Mouse (Mus musculus): ENCODE data around the gene Ctrl. TPM values are rescaled to one million over a fixed set of nuclear protein-coding genes. Genes with fewer than 3 reads are reported as not detected.

Ctrl gene
- polyA plus RNA-seq, 1 experiment from 2014 or later: 0.63 TPM

DNA sequence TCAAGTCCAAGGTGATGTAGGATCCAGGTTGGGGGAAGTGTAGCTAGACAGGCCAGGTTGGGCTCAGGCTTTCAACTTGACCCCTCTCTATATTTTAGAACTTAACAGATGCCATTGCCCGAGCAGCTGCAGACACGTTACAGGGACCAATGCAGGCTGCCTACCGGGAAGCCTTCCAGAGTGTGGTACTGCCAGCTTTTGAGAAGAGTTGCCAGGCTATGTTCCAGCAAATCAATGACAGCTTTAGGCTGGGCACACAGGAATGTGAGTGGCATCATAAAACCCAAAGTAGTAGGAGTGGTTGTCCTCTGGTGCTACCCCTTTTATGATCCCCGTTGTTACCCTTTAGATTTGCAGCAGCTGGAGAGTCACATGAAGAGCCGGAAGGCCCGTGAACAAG, 42.8 kb downstream of the Ctrl start:
- TF ChIP-seq CTCF (IDR thresholded peaks at IDR 0.05; ENCODE audit: low read depth): no peak
- H3K4me1 ChIP-seq (replicated peaks; ENCODE audit: control insufficient read depth, insufficient read depth, low read length): no peaks in the 10 kb centered on the region
- H3K9ac ChIP-seq (ENCODE audit: low read depth, low read length): no peak overlapping the region
- peaks cover 66% of the 10 kb centered on the region for H3K36me3 ChIP-seq (ENCODE audit: control insufficient read depth, insufficient read depth)
- 84% methylated on average over 6 of the region's 6 CpGs for WGBS
- H3K27ac ChIP-seq (ENCODE audit: low read depth, low read length): no peak overlapping the region
- no peaks in the 10 kb centered on the region for H3K9me3 ChIP-seq (ENCODE audit: control insufficient read depth)
- no peak for ATAC-seq
- no peaks in the 10 kb centered on the region for H3K27me3 ChIP-seq (replicated peaks; ENCODE audit: control insufficient read depth, insufficient read depth, low read length)
- no peak overlapping the region for H3K4me3 ChIP-seq (ENCODE audit: low read depth, low read length)
- no peak overlapping the region for H3K4me2 ChIP-seq (replicated peaks; ENCODE audit: low read depth)

DNA sequence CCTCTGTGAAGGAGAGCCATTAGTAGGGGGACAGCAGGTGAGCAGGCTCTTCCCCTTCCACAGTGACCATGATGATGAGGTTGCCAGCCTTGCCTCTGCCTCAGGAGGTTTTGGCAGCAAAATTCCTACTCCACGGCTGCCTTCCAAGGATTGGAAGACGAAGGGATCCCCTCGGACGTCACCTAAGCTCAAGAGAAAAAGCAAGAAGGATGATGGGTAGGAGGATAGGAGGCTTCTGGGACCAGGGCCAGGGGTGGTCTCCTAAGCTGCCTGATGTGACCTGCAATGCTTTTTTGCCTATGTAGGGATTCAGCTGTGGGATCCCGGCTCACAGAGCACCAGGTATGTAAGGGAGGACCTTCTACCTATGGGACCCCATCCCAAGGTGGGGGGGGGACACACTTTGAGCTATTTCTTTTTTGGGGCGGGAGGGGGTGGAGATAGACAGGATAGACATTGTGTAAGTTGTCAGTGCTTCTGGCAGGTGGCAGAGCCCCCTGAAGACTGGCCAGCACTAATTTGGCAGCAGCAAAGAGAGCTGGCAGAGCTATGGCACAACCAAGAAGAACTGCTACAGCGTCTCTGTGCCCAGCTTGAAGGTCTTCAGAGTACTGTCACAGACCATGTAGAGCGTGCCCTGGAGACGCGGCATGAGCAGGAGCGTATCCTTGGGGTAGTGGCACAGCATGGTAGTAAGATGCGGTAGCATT, 43.8 kb downstream of the Ctrl start:
- H3K4me1 ChIP-seq (replicated peaks; ENCODE audit: control insufficient read depth, insufficient read depth, low read length): no peaks in the 10 kb centered on the region
- 0 out of 2 replicates have a peak overlapping the region, but pooled peaks have one; percentile 7 for H3K27ac ChIP-seq (ENCODE audit: low read depth, low read length)
- TF ChIP-seq CTCF (IDR thresholded peaks at IDR 0.05; ENCODE audit: low read depth): no peak
- WGBS: 95% methylated on average over 12 of the region's 12 CpGs
- H3K9me3 ChIP-seq (ENCODE audit: control insufficient read depth): no peaks in the 10 kb centered on the region
- peaks cover 76% of the 10 kb centered on the region for H3K36me3 ChIP-seq (ENCODE audit: control insufficient read depth, insufficient read depth)
- ATAC-seq: no peak
- H3K9ac ChIP-seq (ENCODE audit: low read depth, low read length): no peak overlapping the region
- H3K4me3 ChIP-seq (ENCODE audit: low read depth, low read length): no peak overlapping the region
- no peaks in the 10 kb centered on the region for H3K27me3 ChIP-seq (replicated peaks; ENCODE audit: control insufficient read depth, insufficient read depth, low read length)
- no peak overlapping the region for H3K4me2 ChIP-seq (replicated peaks; ENCODE audit: low read depth)

Small RNA genes lying within 50 kb of the gene (microRNA-seq; reads per million reads assigned to microRNA genes)
- not detected for gene Mir7074

Other genes starting within 250 kb of the Ctrl start
- gene Carmil2, start 247.6 kb downstream of the Ctrl start, polyA plus RNA-seq (2015; fragmentation: Nextera tagmentation; extraction: Ambion mirVana): 0.73 and 0.77 TPM in 2 replicates
- gene Acd, start 232.8 kb downstream of the Ctrl start, polyA plus RNA-seq (2015; fragmentation: Nextera tagmentation; extraction: Ambion mirVana): 35.4 and 35.5 TPM in 2 replicates
- 8.8 and 9.7 TPM in 2 replicates for gene Pard6a, start 232.7 kb downstream of the Ctrl start, polyA plus RNA-seq (2015; fragmentation: Nextera tagmentation; extraction: Ambion mirVana)
- gene 4933405L10Rik, start 226.2 kb downstream of the Ctrl start, polyA plus RNA-seq (2015; fragmentation: Nextera tagmentation; extraction: Ambion mirVana): not detected in 2 replicates
- gene Enkd1, start 225.7 kb downstream of the Ctrl start, polyA plus RNA-seq (2015; fragmentation: Nextera tagmentation; extraction: Ambion mirVana): 3.8 and 3.9 TPM in 2 replicates
- 4.0 and 4.4 TPM in 2 replicates for gene Gfod2, start 175.2 kb downstream of the Ctrl start, polyA plus RNA-seq (2015; fragmentation: Nextera tagmentation; extraction: Ambion mirVana)
- gene Ranbp10, start 106.5 kb downstream of the Ctrl start, polyA plus RNA-seq (2015; fragmentation: Nextera tagmentation; extraction: Ambion mirVana): 4.1 and 4.6 TPM in 2 replicates
- not detected in 2 replicates for gene Tsnaxip1, start 106.1 kb downstream of the Ctrl start, polyA plus RNA-seq (2015; fragmentation: Nextera tagmentation; extraction: Ambion mirVana)
- 8.5 and 9.3 TPM in 2 replicates for gene Cenpt, start 80.6 kb downstream of the Ctrl start, polyA plus RNA-seq (2015; fragmentation: Nextera tagmentation; extraction: Ambion mirVana)
- gene Thap11, start 78.7 kb downstream of the Ctrl start, polyA plus RNA-seq (2015; fragmentation: Nextera tagmentation; extraction: Ambion mirVana): 28.3 and 29.2 TPM in 2 replicates
- 87.7 and 97.3 TPM in 2 replicates for gene Nutf2, start 73.3 kb downstream of the Ctrl start, polyA plus RNA-seq (2015; fragmentation: Nextera tagmentation; extraction: Ambion mirVana)
- 9.8 and 11.5 TPM in 2 replicates for gene Edc4, start 53.0 kb downstream of the Ctrl start, polyA plus RNA-seq (2015; fragmentation: Nextera tagmentation; extraction: Ambion mirVana)
- 0.35 TPM in 1 of 2 replicates, not detected in the other for gene Nrn1l, start 40.3 kb downstream of the Ctrl start, polyA plus RNA-seq (2015; fragmentation: Nextera tagmentation; extraction: Ambion mirVana)
- 11.0 and 12.5 TPM in 2 replicates for gene Pskh1, start 33.4 kb downstream of the Ctrl start, polyA plus RNA-seq (2015; fragmentation: Nextera tagmentation; extraction: Ambion mirVana)
- gene Psmb10, start 4.6 kb upstream of the Ctrl start, polyA plus RNA-seq (2015; fragmentation: Nextera tagmentation; extraction: Ambion mirVana): 186 and 204 TPM in 2 replicates
- gene Lcat, start 9.5 kb upstream of the Ctrl start, polyA plus RNA-seq (2015; fragmentation: Nextera tagmentation; extraction: Ambion mirVana): 0.20 and 0.37 TPM in 2 replicates
- 6.8 and 8.0 TPM in 2 replicates for gene Slc12a4, start 32.2 kb upstream of the Ctrl start, polyA plus RNA-seq (2015; fragmentation: Nextera tagmentation; extraction: Ambion mirVana)
- gene Dpep3, start 45.6 kb upstream of the Ctrl start, polyA plus RNA-seq (2015; fragmentation: Nextera tagmentation; extraction: Ambion mirVana): not detected in 2 replicates
- gene Dus2, start 57.5 kb upstream of the Ctrl start, polyA plus RNA-seq (2015; fragmentation: Nextera tagmentation; extraction: Ambion mirVana): 7.6 and 8.3 TPM in 2 replicates
- gene Dpep2nb, start 72.1 kb upstream of the Ctrl start, polyA plus RNA-seq (2015; fragmentation: Nextera tagmentation; extraction: Ambion mirVana): not detected in 2 replicates
- 7.5 and 8.5 TPM in 2 replicates for gene Ddx28, start 78.0 kb upstream of the Ctrl start, polyA plus RNA-seq (2015; fragmentation: Nextera tagmentation; extraction: Ambion mirVana)
- 3.1 and 4.1 TPM in 2 replicates for gene Nfatc3, start 125.0 kb upstream of the Ctrl start, polyA plus RNA-seq (2015; fragmentation: Nextera tagmentation; extraction: Ambion mirVana)
- 9.2 and 11.0 TPM in 2 replicates for gene Esrp2, start 203.1 kb upstream of the Ctrl start, polyA plus RNA-seq (2015; fragmentation: Nextera tagmentation; extraction: Ambion mirVana)
- 7.4 and 7.9 TPM in 2 replicates for gene Pla2g15, start 216.5 kb upstream of the Ctrl start, polyA plus RNA-seq (2015; fragmentation: Nextera tagmentation; extraction: Ambion mirVana)
- 18.0 and 18.4 TPM in 2 replicates for gene Slc7a6, start 235.0 kb upstream of the Ctrl start, polyA plus RNA-seq (2015; fragmentation: Nextera tagmentation; extraction: Ambion mirVana)